Mouse (Mus musculus) midbrain, embryonic 16.5 days (tissue): ENCODE measurements at regions not wholly inside any gene's neighbourhood (a gene's known extent, or its start where the extent isn't known, plus 50 kb on each side); places are given as distances from the start of the nearest gene placed in this dataset.
A peak's percentile ranks its signal among the peaks of the same experiment; 100 is the strongest.

Source experiments
- ATAC-seq: fragments of 200-750 bp; cut with Nextera tagmentation; 2 replicates; pipeline ENCODE4 v1.8.0; 2017; ENCODE audit warnings: moderate TSS enrichment
- H3K27ac ChIP-seq: fragments of 300-500 bp; sonication (generic); 2 replicates; pipeline ENCODE4 v1.5.1; 2014; ENCODE audit warnings: mild to moderate bottlenecking, low read length, mixed read lengths
- H3K27me3 ChIP-seq: fragments of 300-500 bp; sonication (generic); 2 replicates; pipeline ENCODE4 v1.6.1; 2014; ENCODE audit warnings: low read depth, low read length, mixed read lengths; ENCODE audit not compliant: control insufficient read depth, insufficient read depth
- H3K36me3 ChIP-seq: fragments of 300-500 bp; sonication (generic); 2 replicates; pipeline ENCODE4 v1.6.1; 2014; ENCODE audit warnings: mild to moderate bottlenecking, low read length, moderate library complexity, mixed read lengths; ENCODE audit not compliant: control insufficient read depth, insufficient read depth
- H3K4me1 ChIP-seq: fragments of 300-500 bp; sonication (generic); 2 replicates; pipeline ENCODE4 v1.6.1; 2014; ENCODE audit warnings: mild to moderate bottlenecking, low read length, mixed read lengths; ENCODE audit not compliant: control insufficient read depth, insufficient read depth
- H3K4me2 ChIP-seq: fragments of 300-500 bp; sonication (generic); 2 replicates; pipeline ENCODE4 v1.6.1; 2014; ENCODE audit warnings: mild to moderate bottlenecking, low read length, mixed read lengths
- H3K4me3 ChIP-seq: fragments of 300-500 bp; sonication (generic); 2 replicates; pipeline ENCODE4 v1.5.1; 2014; ENCODE audit warnings: low read depth, mild to moderate bottlenecking, low read length, moderate library complexity, mixed read lengths
- H3K9ac ChIP-seq: fragments of 300-500 bp; sonication (generic); 2 replicates; pipeline ENCODE4 v1.6.1; 2014; ENCODE audit warnings: low read depth, low read length, mixed read lengths
- H3K9me3 ChIP-seq: fragments of 300-500 bp; sonication (generic); replicated peaks from 2 replicates; pipeline ENCODE4 v1.6.1; 2014; ENCODE audit warnings: mild to moderate bottlenecking, low read length, mixed read lengths; ENCODE audit not compliant: control insufficient read depth, poor library complexity, severe bottlenecking
- WGBS: fragments of 180-500 bp; shearing (Covaris S2); extraction: QIAGEN DNeasy Blood & Tissue Kit; methylation state at CpG from one replicate; pipeline ENCODE4 v1.1.7; 2014; 5-methylcytosine and 5-hydroxymethylcytosine counted together

DNA sequence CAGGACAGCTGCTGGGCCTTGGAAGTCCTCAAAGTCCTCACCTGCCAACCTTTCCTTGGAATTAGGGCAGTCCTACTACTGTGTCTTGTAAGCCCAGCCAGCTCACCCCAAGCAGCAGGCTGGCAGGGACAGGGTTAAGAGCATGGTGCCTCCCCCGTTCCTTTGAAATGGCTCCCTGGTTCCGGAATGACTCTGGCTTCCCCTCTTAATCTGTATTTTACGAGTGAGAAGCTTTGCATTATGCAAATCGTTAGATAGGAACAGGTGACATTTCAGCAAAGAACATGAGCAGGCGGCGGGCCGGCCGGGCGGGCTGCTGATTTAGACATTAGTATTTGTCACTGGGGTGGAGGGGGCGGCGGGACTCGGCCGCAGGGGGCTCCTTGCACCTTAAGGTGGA lies 95.1 kb downstream of the Fam53a start:
- Histone ChIP-seq H3K9ac (peak overlapping the region; percentile 33; the same call in 1 of the 2 replicates), H3K4me1 (peaks cover 9% of the 10 kb centered on the region), H3K4me2 (peak overlapping the region; percentile 40), H3K36me3 (no peaks in the 10 kb centered on the region), H3K4me3 (peak overlapping the region; percentile 24), H3K27me3 (peaks cover 32% of the 10 kb centered on the region), H3K27ac (no peak overlapping the region), H3K9me3 (no peaks in the 10 kb centered on the region)
- WGBS = 2% methylated on average over 13 of the region's 13 CpGs
- 0 out of 2 replicates have a peak, but pooled peaks have one; percentile 27 for ATAC-seq

DNA sequence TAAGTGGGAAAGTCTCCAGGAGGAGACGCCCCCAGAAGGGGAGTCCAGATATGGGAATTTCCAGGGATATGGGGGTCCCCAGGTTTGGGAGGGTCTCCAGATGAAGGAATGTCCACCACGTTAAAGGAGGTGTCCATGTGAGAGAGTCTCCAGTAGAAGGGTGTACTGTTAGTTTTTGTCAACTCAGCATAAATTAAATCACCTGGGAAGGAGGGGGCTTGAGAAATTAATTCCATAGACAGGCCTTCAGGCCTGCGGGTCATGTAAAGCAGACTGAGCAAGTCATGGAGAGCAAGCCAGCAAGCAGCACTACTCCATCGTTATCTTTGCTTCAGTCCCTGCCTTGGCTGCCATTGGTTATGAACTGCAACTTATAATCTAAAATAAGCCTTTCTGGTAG lies 96.2 kb downstream of the Fam53a start:
- Histone ChIP-seq H3K4me3 (no peak overlapping the region), H3K9me3 (no peaks in the 10 kb centered on the region), H3K27me3 (peaks cover 24% of the 10 kb centered on the region), H3K4me1 (peaks cover 9% of the 10 kb centered on the region), H3K4me2 (no peak overlapping the region), H3K9ac (no peak overlapping the region), H3K27ac (no peak overlapping the region), H3K36me3 (no peaks in the 10 kb centered on the region)
- no peak for ATAC-seq
- WGBS = 89% methylated on average over 4 of the region's 4 CpGs

DNA sequence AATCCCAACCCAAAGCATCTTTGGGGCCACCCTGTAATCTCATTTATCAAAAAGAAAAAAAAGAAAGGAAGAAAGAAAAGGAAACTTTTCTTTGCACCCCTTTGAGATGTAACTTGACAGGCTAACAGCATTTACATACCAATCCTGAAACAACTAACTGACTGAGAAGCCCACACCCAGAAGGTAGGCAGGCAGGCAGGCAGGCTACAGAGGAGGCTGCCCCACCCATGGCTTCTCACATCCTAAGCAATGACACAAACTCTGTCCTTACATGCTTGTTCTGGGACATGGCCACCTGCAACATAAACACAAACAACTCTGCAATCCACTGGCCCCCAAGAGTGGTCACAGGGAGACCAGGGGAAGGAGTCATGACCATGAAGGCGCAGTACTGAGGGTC lies 97.5 kb upstream of the Nkx1-1 start:
- WGBS = 95% methylated on average over 1 of the region's 1 CpGs
- Histone ChIP-seq H3K9ac (no peak overlapping the region), H3K4me1 (peaks cover 9% of the 10 kb centered on the region), H3K36me3 (no peaks in the 10 kb centered on the region), H3K27me3 (peaks cover 17% of the 10 kb centered on the region), H3K4me2 (no peak overlapping the region), H3K27ac (no peak overlapping the region), H3K9me3 (no peaks in the 10 kb centered on the region), H3K4me3 (no peak overlapping the region)
- ATAC-seq = no peak

DNA sequence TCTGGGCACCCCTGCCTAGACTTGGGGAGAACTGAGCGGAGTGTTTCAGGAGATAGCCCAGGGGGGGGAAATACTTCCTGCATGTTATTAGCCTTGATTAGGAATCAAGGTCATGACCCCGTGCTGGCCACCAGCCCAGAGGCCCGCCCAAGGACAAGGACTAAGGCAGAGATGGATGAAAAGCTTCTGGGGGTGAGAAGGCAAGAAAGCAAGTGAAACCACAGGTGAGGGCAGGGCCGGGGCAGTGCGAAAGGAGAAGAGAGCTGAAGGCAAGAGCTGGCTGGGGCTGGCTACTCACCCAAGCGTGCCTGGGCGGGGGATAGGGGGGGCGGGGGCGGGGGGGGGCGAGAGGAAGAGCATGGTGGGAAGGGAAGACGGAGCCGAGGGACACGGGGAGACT lies 96.0 kb upstream of the Nkx1-1 start:
- Histone ChIP-seq H3K4me3 (no peak overlapping the region), H3K4me1 (peaks cover 5% of the 10 kb centered on the region), H3K4me2 (no peak overlapping the region), H3K36me3 (no peaks in the 10 kb centered on the region), H3K27me3 (peaks cover 8% of the 10 kb centered on the region; the same call in 1 of the 2 replicates), H3K9me3 (no peaks in the 10 kb centered on the region), H3K9ac (no peak overlapping the region), H3K27ac (no peak overlapping the region)
- WGBS = 43% methylated on average over 9 of the region's 13 CpGs
- ATAC-seq = no peak

DNA sequence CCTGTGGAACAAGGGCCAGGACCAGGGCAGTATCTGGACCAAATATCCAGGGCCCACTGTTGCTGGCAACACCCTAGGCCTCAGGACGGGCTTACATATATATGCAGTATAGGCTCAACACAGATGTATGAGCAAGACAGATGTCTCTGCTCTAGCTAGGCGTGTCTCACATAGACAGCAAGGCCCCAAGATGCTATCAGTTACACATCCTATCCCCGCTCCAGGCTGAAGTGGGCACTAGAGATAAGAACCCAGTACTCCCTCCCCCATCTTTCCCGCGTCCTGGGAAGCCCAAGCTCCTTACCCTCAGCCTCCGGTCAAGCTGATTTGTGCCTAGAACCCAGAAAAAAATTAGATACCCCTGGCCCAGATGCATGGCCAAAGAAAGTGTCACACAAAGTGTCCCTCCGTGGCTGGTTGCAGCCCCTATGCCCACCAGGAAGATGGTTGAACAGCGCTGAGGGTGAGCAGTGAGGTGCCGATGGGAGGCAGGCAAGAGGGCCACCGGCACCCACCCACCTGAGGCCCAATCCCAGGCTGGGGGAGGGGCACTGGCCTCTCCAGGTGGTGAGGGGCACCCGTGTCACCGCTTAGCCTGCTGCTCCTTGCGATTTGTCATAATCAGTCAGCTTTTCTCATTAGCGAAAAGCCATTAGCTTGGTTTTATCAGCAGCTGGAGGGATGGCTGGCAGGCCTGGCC lies 95.3 kb upstream of the Nkx1-1 start:
- Histone ChIP-seq H3K27me3 (peaks cover 8% of the 10 kb centered on the region; the same call in 1 of the 2 replicates), H3K9ac (no peak overlapping the region), H3K9me3 (no peaks in the 10 kb centered on the region), H3K36me3 (no peaks in the 10 kb centered on the region), H3K4me2 (no peak overlapping the region), H3K4me1 (no peaks in the 10 kb centered on the region), H3K4me3 (no peak overlapping the region), H3K27ac (no peak overlapping the region)
- no peak for ATAC-seq
- WGBS = 76% methylated on average over 14 of the region's 14 CpGs

- ATAC-seq = no peak
- Histone ChIP-seq H3K9ac (no peak overlapping the region), H3K4me3 (no peak overlapping the region), H3K4me2 (no peak overlapping the region), H3K27ac (no peak overlapping the region), H3K9me3 (no peaks in the 10 kb centered on the region), H3K4me1 (no peaks in the 10 kb centered on the region), H3K36me3 (no peaks in the 10 kb centered on the region), H3K27me3 (peaks cover 3% of the 10 kb centered on the region; the same call in 1 of the 2 replicates)
- WGBS = 78% methylated on average over 10 of the region's 10 CpGs
Observed at GRCm38 (mm10) chr5:33527750-33528149, 94.0 kb upstream of the Nkx1-1 start.

- Histone ChIP-seq H3K9me3 (no peaks in the 10 kb centered on the region), H3K36me3 (no peaks in the 10 kb centered on the region), H3K4me2 (no peak overlapping the region), H3K27ac (no peak overlapping the region), H3K9ac (no peak overlapping the region), H3K4me3 (no peak overlapping the region), H3K4me1 (no peaks in the 10 kb centered on the region), H3K27me3 (peaks cover 3% of the 10 kb centered on the region; the same call in 1 of the 2 replicates)
- ATAC-seq = no peak
- 85% methylated on average over 8 of the region's 8 CpGs for WGBS
Observed at GRCm38 (mm10) chr5:33527316-33527715, 93.5 kb upstream of the Nkx1-1 start.

GRCm38 (mm10) chr5:33521951-33522742 lies 88.4 kb upstream of the Nkx1-1 start:
- H3K36me3 ChIP-seq = no peaks in the 10 kb centered on the region
- H3K4me3 ChIP-seq = no peak overlapping the region
- H3K4me2 ChIP-seq = no peak overlapping the region
- H3K9ac ChIP-seq = no peak overlapping the region
- H3K4me1 ChIP-seq = no peaks in the 10 kb centered on the region
- H3K9me3 ChIP-seq = no peaks in the 10 kb centered on the region
- H3K27me3 ChIP-seq = no peaks in the 10 kb centered on the region
- no peak overlapping the region for H3K27ac ChIP-seq
- 74% methylated on average over 16 of the region's 16 CpGs for WGBS
- no peak for ATAC-seq

GRCm38 (mm10) chr5:33520856-33521255 lies 87.1 kb upstream of the Nkx1-1 start:
- Histone ChIP-seq H3K27me3 (no peaks in the 10 kb centered on the region; the same call in 1 of the 2 replicates), H3K4me1 (no peaks in the 10 kb centered on the region), H3K4me2 (no peak overlapping the region), H3K27ac (no peak overlapping the region), H3K9me3 (no peaks in the 10 kb centered on the region), H3K9ac (no peak overlapping the region), H3K4me3 (no peak overlapping the region), H3K36me3 (no peaks in the 10 kb centered on the region)
- ATAC-seq = no peak
- 70% methylated on average over 10 of the region's 10 CpGs for WGBS
